Mouse (Mus musculus) forelimb bud, embryonic 11.5 days (tissue): Measurements from ENCODE around the gene Gm11639.

ENCODE experiments used
- DNase-seq: peaks from one replicate; pipeline ENCODE4 v3.0.0-alpha.2; 2012; ENCODE audit warnings: low read depth, low spot score

Gene Gm11639

GRCm38 (mm10) chr11:104685548-104685947 is at the start of gene Gm11639:
Gene Gm11639, plus strand, starts transcription at chr11:104685707.
- DNase-seq = peak; percentile 37

DNA sequence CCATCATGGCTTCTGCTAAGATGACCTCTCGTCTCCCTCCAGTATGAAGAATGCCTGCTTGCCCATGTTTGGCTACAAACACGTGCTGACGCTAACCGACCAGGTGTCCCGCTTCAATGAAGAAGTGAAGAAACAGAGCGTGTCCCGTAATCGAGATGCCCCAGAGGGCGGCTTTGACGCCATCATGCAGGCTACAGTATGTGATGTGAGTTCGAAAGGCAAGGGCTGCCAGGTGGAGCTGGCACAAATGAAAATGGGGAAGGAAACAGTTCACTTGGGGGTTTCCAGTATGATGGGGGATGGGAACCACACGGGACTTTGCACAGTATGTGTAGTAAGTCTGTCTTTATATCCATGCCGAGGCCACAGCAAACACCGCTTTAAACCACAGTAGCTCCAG is 48.5 kb upstream of the Gm11639 start:
- DNase-seq = no peak

DNA sequence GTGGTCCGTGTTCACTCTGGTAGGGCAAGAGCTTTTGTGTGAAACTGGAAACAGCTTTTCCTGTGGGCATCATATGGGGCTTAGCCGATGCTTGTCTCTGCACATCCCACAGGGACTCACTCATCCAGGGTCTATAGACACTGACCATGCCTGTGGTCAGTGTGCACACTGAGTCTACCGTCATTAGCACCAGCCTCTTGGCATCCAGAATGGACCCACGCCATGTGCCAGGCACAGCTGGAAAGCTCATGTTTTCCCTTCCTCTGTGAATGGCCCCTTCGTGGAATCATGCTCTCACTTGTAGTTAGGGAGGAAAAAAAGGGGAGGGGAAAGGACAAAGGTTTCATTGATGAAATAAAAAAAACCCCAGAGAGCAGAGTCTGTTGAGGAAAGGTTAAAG is 47.5 kb upstream of the Gm11639 start:
- DNase-seq = peak; percentile 3

- no peak for DNase-seq
Measured at GRCm38 (mm10) chr11:104638906-104639305, 46.6 kb upstream of the Gm11639 start.

DNA sequence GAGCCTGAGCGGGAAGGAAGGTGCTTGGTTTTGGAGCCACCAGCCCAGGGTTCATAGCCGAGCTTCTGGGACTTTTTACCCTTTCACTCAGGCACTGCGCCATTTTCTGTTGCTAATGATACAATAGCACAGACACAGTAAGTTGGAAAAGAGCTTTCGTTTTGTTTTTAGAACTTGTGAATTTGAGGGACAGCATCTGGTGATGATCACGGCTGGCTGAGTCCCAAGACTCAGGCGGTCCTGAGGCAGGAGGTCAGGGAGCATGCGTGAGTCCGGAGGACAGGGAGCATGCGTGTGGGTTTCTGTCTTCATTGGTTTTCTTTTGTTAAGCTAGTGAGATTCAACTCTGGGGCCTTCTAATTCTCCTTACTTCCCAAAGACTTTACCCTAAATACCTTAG is 45.9 kb upstream of the Gm11639 start:
- DNase-seq = no peak

GRCm38 (mm10) chr11:104640894-104641293 is 44.6 kb upstream of the Gm11639 start:
- DNase-seq = no peak

GRCm38 (mm10) chr11:104643236-104643635 is 42.3 kb upstream of the Gm11639 start:
- no peak for DNase-seq

- no peak for DNase-seq
Measured at GRCm38 (mm10) chr11:104645402-104645801, 40.1 kb upstream of the Gm11639 start.

DNA sequence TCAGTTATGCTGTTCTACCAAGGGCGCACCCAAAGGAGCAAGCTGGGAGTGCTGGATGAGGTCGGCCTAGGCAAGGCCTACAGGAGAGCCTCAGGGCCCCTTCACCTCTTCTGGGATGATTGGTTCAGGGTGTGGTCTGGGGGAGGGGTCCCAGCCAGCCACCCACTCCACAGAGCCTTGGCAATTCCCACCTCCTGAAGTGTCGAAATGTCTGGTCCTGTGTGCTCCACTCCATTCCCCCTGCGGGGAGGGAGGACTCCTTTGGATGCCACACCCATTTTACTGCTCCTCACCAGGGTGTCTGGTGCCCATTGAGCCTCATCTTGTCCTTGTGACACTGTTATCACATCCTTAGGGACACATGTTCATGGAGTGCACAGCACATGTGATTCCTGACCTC is 39.3 kb upstream of the Gm11639 start:
- DNase-seq = no peak

GRCm38 (mm10) chr11:104646611-104647010 is 38.9 kb upstream of the Gm11639 start:
- DNase-seq = no peak

DNA sequence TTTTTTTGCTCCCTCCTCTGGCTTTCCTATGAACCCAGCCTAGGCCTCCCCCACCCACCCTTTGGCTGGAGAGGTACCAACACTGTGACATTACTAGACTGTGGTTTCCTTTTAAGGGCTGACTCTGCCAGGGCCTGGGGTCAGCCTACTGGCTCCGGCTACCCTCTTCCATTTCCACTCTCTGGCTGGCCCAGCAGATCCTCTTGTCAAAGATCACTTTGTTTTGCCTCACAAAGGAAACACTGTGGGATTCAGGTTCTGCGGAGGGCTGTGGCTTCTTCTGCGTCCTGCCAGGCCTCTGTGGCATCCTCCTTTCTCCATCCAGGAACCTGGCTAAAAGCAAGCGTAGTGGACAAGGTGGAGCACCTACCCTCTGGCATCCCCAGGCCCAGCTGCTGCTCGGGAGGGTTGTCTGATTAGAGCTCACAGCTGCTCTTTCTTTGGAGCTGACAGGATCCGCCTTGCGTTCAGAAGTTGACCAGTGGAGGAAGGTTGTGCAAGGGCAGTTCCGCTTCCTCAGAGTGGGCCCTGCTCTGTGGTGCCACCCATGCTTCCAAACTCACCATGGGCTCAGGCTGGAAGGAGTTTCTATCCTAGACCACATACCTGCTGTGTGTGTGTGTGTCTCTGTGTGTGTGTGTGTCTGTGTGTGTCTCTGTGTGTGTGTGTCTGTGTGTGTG is 38.2 kb upstream of the Gm11639 start:
- DNase-seq = no peak

GRCm38 (mm10) chr11:104648571-104648970 is 36.9 kb upstream of the Gm11639 start:
- DNase-seq = peak; percentile 35

DNA sequence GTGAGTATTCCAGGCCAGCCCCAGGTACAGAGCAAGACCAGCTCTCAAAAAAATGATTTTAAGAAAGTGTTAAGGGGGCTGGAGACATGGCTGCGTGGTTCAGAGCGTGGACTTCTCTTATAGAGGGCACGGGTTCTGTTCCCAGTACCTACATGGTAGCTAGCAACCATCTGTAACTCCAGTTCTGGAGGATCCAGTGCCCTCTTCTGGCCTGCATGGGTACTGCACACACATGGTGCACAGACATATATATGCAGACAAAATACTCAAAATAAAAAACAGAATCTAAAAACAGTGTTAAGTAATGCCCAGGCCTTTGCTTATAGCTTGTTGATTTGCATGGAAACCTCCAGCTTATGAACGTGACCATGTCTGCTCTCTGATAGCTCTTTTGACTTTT is 24.9 kb upstream of the Gm11639 start:
- DNase-seq = no peak

GRCm38 (mm10) chr11:104661106-104661505 is 24.4 kb upstream of the Gm11639 start:
- no peak for DNase-seq

- no peak for DNase-seq
Measured at GRCm38 (mm10) chr11:104661531-104662205, 23.8 kb upstream of the Gm11639 start.

DNA sequence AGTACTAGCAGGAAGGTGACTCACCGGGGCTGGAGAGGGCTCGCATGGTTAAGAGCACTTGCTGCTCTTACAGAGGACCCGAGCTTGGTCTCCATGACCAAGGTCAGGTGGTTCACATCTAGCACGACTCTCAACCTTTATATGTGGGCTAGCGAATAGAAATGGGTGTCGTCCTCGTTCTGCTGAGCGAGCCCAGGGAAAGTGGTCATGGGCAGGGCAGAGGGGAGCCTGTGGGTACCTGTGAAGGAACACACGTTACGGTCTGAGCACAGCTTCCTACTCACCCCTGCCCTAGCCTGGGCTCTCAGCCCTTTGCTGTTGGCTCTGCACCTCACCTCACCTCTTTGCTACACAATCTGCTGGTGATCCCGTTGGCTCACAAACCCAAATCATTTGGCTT is 22.9 kb upstream of the Gm11639 start:
- no peak for DNase-seq

GRCm38 (mm10) chr11:104663241-104663877 is 22.1 kb upstream of the Gm11639 start:
- no peak for DNase-seq

- DNase-seq = no peak
Measured at GRCm38 (mm10) chr11:104663878-104664261, 21.6 kb upstream of the Gm11639 start.

GRCm38 (mm10) chr11:104664441-104664840 is 21.1 kb upstream of the Gm11639 start:
- no peak for DNase-seq

GRCm38 (mm10) chr11:104667399-104667798 is 18.1 kb upstream of the Gm11639 start:
- no peak for DNase-seq

- no peak for DNase-seq
Measured at GRCm38 (mm10) chr11:104673412-104673811, 12.1 kb upstream of the Gm11639 start.

- no peak for DNase-seq
Measured at GRCm38 (mm10) chr11:104674768-104675167, 10.7 kb upstream of the Gm11639 start.

- no peak for DNase-seq
Measured at GRCm38 (mm10) chr11:104693235-104693634, 7.7 kb downstream of the Gm11639 start.
